Mouse (Mus musculus) embryonic fibroblast, embryonic 13.5 days (primary cell): ENCODE measurements around the gene Hs1bp3. TPM values are rescaled to one million over a fixed set of nuclear protein-coding genes. Genes with fewer than 3 reads are reported as not detected.

Experiments used
- H3K27ac ChIP-seq: 2 replicates; pipeline ENCODE4 v1.5.1; 2012; ENCODE audit warnings: low read length, control low read depth, inconsistent platforms; ENCODE audit not compliant: insufficient read depth
- H3K4me1 ChIP-seq: 2 replicates; pipeline ENCODE4 v1.6.1; 2011; ENCODE audit warnings: low read length; ENCODE audit not compliant: control insufficient read depth, insufficient read depth
- H3K4me3 ChIP-seq: 2 replicates; pipeline ENCODE4 v1.5.1; 2011; ENCODE audit warnings: mild to moderate bottlenecking, control low read depth, low read length; ENCODE audit not compliant: insufficient read depth
- CTCF ChIP-seq: IDR thresholded peaks from 2 replicates; pipeline ENCODE4 v1.5.1; 2011; ENCODE audit warnings: mild to moderate bottlenecking, control low read depth, low read length, moderate library complexity, borderline replicate concordance; ENCODE audit not compliant: insufficient read depth
- POLR2A ChIP-seq: IDR thresholded peaks from 2 replicates; pipeline ENCODE4 v1.6.1; 2011; ENCODE audit warnings: low read depth, mild to moderate bottlenecking, control low read depth, low read length, moderate library complexity
- polyA plus RNA-seq: library from polyadenylated mRNA; stranded (reverse); fragments of >200 nt; gene quantifications from 2 replicates; pipeline ENCODE4 v1.2.4, GENCODE M21; 2011; ENCODE audit warnings: low read depth; ENCODE audit not compliant: missing spikeins, insufficient read length

Hs1bp3 gene
- polyA plus RNA-seq, result 20.5 and 22.9 TPM in 2 replicates

DNA sequence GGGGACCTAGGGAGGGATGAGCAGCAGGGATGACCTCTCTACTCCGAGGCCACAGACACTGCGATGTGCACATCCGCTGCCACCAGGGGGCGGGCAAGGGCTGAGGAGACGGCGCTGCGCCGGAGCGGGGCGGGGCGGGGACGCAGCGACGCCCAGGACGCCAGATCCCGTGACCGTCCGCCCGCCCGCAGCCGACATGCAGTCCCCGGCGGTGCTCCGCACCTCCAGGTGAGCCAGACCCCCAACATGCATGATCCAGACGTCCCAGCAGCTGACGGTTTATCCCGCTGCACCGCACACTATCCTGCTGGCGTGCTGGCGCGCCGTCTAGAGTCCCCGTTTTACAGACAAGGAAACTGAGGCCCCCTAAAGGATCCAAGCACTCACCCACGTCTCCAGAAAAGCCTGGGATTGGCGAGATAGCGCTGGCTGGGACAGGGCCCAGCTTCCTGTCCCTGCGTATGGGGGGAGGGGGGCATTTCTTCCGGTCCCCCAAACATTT, at the start of gene Hs1bp3:
Gene Hs1bp3 (plus strand): TSS at position 163 of the 502 bp plus-strand sequence.
- Histone ChIP-seq H3K4me1 (peaks cover 13% of the 10 kb centered on the region), H3K27ac (no peak within 1 kb of the TSS), H3K4me3 (peak within 1 kb of the TSS; percentile 90)
- TF ChIP-seq CTCF (peak; percentile 97), POLR2A (peak; percentile 79)

DNA sequence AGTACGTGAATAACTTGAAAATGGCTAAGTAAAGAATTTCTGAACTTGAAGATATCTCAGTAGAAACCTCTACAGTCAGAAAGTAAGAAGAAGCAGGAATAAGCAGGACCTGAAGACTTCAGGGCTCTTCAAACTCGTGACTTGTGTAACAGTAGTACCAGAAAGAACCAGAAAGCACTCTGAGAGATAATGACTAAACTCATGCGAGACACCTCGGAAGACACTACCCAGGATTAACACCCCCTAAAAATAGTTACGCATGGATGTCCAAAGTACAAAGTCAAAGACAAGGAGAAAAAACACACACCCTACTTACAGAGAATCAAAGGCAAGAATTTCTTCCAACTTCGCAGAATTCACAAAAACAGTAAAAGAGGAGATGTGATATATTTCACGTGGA, 46.9 kb upstream of the Hs1bp3 start:
- TF ChIP-seq CTCF, result no peak
- Histone ChIP-seq H3K4me3 (no peak overlapping the region), H3K4me1 (no peaks in the 10 kb centered on the region), H3K27ac (no peak overlapping the region)

- no peaks in the 10 kb centered on the region for H3K4me1 ChIP-seq
- no peak overlapping the region for H3K27ac ChIP-seq
- H3K4me3 ChIP-seq, result no peak overlapping the region
- TF ChIP-seq POLR2A (no peak), CTCF (no peak)
These were observed 43.6 kb upstream of the Hs1bp3 start for GRCm38 (mm10) chr12:8269627-8270026.

DNA sequence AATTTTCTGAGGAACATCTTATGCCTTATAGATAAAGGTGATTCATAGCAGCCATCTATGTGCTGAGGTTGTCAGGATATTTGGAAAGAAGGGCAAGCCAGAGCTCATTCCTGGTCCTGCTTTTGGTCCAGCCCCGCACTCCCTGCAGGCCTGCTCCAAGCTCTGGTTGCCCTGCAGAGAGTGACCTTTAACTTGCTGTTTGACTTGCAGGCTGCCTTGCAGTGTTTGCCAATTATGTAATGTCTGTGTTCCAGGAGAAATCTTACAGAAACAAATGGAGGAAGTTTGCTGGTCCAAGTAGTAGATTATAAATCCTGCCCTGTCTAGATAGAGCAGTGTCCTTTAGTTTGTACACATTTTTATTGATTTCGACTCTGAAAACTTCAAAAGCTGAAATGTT, 41.8 kb upstream of the Hs1bp3 start:
- Histone ChIP-seq H3K4me1 (no peaks in the 10 kb centered on the region), H3K4me3 (no peak overlapping the region), H3K27ac (no peak overlapping the region)
- TF ChIP-seq POLR2A, result no peak
- TF ChIP-seq CTCF, result no peak

DNA sequence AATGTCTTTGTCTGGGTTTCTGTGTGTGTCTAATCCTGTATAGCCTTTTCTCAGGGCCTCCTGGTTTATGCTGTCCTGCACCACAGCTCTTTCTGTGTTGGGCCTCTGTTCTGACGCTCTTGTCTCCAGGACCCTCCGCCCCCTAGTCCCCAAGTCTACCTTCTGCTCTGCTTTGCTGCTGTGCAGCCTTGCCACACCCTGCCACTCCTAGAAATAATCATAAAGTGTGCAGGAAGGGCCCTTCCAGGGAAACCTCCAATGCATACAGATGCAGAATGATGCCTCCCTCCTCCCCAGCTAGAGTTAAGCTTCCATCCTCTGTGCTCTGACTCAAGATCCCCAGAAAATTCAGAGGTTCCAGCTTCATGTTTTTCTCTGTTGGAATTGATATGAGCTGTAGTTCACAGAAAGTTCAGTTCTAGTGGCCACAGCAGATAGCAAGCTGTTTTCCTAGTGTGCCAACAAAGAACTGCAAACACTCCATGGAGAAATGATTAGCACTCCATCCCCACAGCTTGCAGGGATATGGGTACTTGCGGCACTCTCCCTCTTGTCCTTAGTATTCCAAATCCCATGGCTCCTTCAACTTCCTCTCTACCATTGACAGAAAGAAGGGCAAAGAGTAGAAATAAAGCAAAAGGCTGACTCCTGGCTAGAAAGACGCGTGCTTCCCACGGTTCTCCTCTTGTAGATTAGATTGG, 39.6 kb upstream of the Hs1bp3 start:
- H3K4me1 ChIP-seq, result no peaks in the 10 kb centered on the region
- H3K4me3 ChIP-seq, result no peak overlapping the region
- no peak overlapping the region for H3K27ac ChIP-seq
- no peak for TF ChIP-seq CTCF
- TF ChIP-seq POLR2A, result no peak

GRCm38 (mm10) chr12:8275424-8275823, 37.8 kb upstream of the Hs1bp3 start:
- H3K4me3 ChIP-seq, result no peak overlapping the region
- H3K4me1 ChIP-seq, result no peaks in the 10 kb centered on the region
- no peak overlapping the region for H3K27ac ChIP-seq
- TF ChIP-seq CTCF (no peak), POLR2A (no peak)

DNA sequence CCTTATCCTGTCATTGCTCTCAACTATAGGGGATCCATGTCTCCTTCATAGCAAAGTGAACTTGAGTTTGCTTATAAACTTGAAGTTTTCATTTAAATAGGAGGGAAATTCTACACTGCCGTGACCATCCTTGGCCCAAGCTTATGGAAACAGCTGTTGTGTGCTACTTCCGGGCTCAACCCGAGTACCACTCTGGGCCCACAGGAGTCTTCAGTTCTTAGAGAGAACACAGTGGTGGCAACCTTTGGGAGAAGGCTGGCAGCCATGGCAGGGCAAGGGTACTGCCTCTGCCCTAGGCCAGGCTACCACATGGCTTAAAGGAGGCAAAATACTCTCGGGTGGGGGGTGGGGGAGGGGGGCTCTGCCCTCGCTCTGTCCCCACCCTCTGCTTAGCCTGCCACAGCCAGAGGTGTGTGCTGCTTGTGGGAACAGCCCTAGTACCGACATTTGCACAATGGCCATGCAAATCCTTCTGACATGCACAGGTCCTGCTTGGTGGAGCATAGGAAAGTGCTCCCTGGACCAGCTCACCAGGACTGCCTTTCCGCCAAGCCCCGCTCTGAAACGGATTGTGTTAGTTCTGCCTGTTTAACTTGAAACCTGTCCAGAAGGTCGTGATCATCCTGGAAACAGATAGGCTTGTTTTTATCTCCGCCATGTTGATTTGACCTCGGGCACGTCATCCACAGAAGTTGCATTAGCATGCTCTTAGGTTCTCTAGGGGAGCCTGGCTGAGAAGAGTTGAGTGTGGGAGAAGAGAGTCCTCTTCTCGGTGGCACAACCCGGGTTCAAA, 31.8 kb upstream of the Hs1bp3 start:
- Histone ChIP-seq H3K27ac (no peak overlapping the region), H3K4me3 (no peak overlapping the region), H3K4me1 (no peaks in the 10 kb centered on the region)
- no peak for TF ChIP-seq POLR2A
- no peak for TF ChIP-seq CTCF

DNA sequence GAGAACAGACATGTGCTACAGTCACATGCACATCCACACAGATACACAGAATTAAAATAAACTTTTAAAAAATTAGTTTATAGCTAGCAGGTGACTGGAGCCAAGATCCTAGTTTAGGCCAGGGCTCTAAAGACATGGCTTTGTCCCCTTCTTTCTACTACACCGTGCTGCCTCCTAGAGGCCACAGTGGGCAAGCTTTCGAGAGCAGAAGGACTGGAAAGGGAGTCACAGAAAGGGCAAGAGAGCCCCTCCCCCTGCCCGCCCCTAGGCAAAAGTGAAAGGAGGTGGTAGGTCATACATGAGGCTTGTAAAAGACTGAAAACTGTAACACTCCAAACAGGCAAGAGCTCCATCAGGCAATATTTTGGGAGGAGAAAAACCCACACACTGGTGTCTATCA, 25.3 kb upstream of the Hs1bp3 start:
- no peak overlapping the region for H3K4me3 ChIP-seq

GRCm38 (mm10) chr12:8289099-8289498, 24.1 kb upstream of the Hs1bp3 start:
- H3K4me3 ChIP-seq, result no peak overlapping the region
- H3K27ac ChIP-seq, result no peak overlapping the region
- TF ChIP-seq CTCF (no peak), POLR2A (no peak)
- no peaks in the 10 kb centered on the region for H3K4me1 ChIP-seq

More for the DNA sequence above, 25.3 kb upstream of the Hs1bp3 start:
- TF ChIP-seq CTCF (no peak), POLR2A (no peak)
- Histone ChIP-seq H3K4me1 (no peaks in the 10 kb centered on the region), H3K27ac (no peak overlapping the region)

DNA sequence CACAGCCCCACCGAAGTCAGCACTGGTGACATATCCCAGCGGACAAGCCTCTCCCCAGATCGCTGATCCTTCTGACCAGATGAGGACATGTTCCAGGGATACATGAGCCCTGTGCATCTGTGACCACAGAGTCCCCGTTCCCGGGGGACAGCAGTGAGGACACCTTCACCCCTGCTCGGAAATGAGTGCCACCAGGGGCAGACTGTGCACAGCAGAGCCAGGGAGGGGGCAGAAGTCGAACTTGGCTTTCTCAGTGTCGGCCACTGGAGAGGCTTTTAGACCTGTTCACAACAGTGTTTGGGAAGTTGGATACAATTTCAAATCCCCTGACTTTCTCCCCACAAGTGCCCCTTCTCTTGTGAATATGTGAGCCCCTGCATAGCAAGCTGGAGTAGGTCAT, 23.7 kb upstream of the Hs1bp3 start:
- Histone ChIP-seq H3K4me3 (no peak overlapping the region), H3K4me1 (no peaks in the 10 kb centered on the region), H3K27ac (no peak overlapping the region)
- no peak for TF ChIP-seq POLR2A
- TF ChIP-seq CTCF, result no peak
